Mouse (Mus musculus) thymus, postnatal 10 days (tissue): ENCODE measurements around the gene Nol10.

Experiments used
- DNase-seq, 2 experiments: peaks; one replicate each; pipeline ENCODE4 v3.0.0; 2021; ENCODE audit warnings: low spot score in 2 of 2

Gene Nol10

GRCm38 (mm10) chr12:17411242-17411641 lies 63.0 kb downstream of the Nol10 start:
- DNase-seq = no peak

GRCm38 (mm10) chr12:17411797-17412526 lies 63.7 kb downstream of the Nol10 start:
- no peak for DNase-seq

GRCm38 (mm10) chr12:17414734-17415133 lies 66.5 kb downstream of the Nol10 start:
- DNase-seq = no peak

- DNase-seq = no peak
Measured at GRCm38 (mm10) chr12:17420168-17420810, 72.0 kb downstream of the Nol10 start.

- no peak for DNase-seq
Measured at GRCm38 (mm10) chr12:17425254-17426169, 77.3 kb downstream of the Nol10 start.

- DNase-seq = no peak
Measured at GRCm38 (mm10) chr12:17426735-17427134, 78.5 kb downstream of the Nol10 start.

GRCm38 (mm10) chr12:17430578-17430977 lies 82.3 kb downstream of the Nol10 start:
- DNase-seq = no peak

- DNase-seq = no peak
Measured at GRCm38 (mm10) chr12:17431166-17431565, 82.9 kb downstream of the Nol10 start.

GRCm38 (mm10) chr12:17431812-17432332 lies 83.6 kb downstream of the Nol10 start:
- no peak for DNase-seq

- no peak for DNase-seq
Measured at GRCm38 (mm10) chr12:17433712-17434111, 85.5 kb downstream of the Nol10 start.

GRCm38 (mm10) chr12:17436471-17436870 lies 88.2 kb downstream of the Nol10 start:
- DNase-seq = no peak

- DNase-seq = no peak
Measured at GRCm38 (mm10) chr12:17440251-17440651, 92.0 kb downstream of the Nol10 start.

- DNase-seq = no peak
Measured at GRCm38 (mm10) chr12:17441495-17441894, 93.2 kb downstream of the Nol10 start.

GRCm38 (mm10) chr12:17444406-17444805 lies 96.1 kb downstream of the Nol10 start:
- DNase-seq = no peak

- DNase-seq = no peak
Measured at GRCm38 (mm10) chr12:17445251-17445650, 97.0 kb downstream of the Nol10 start.

GRCm38 (mm10) chr12:17448781-17449180 lies 100.5 kb downstream of the Nol10 start:
- no peak for DNase-seq

- no peak for DNase-seq
Measured at GRCm38 (mm10) chr12:17449661-17450091, 101.4 kb downstream of the Nol10 start.

- DNase-seq = no peak
Measured at GRCm38 (mm10) chr12:17450503-17450902, 102.2 kb downstream of the Nol10 start.

- no peak for DNase-seq
Measured at GRCm38 (mm10) chr12:17450908-17451307, 102.7 kb downstream of the Nol10 start.

- no peak for DNase-seq
Measured at GRCm38 (mm10) chr12:17452273-17452672, 104.0 kb downstream of the Nol10 start.

- no peak for DNase-seq
Measured at GRCm38 (mm10) chr12:17453918-17454317, 105.7 kb downstream of the Nol10 start.

GRCm38 (mm10) chr12:17455096-17455495 lies 106.8 kb downstream of the Nol10 start:
- DNase-seq = no peak
